Mouse (Mus musculus) liver, postnatal 0 days (tissue): ENCODE data around the gene Pacsin1.

Experiments used
- CTCF ChIP-seq: sonication (generic); IDR thresholded peaks from 2 replicates; pipeline ENCODE4 v1.5.1; 2016; ENCODE audit warnings: antibody characterized with exemption, low read depth
- EP300 ChIP-seq: IDR thresholded peaks from 2 replicates; pipeline ENCODE4 v1.6.1; 2016; ENCODE audit warnings: antibody characterized with exemption, low read depth, mild to moderate bottlenecking

- TF ChIP-seq CTCF (no peak), EP300 (no peak)
Measured at GRCm38 (mm10) chr17:27636132-27637020, 18.9 kb upstream of the Pacsin1 start, which contains the start of gene Rps10.
